Mouse (Mus musculus): ENCODE data around the gene Nsun7. TPM values are rescaled to one million over a fixed set of nuclear protein-coding genes. Genes with fewer than 3 reads are reported as not detected.

Gene Nsun7
- polyA plus RNA-seq, 1 experiment from 2014 or later = 3.0 TPM

- ATAC-seq (replicated peaks) = no peak
- no peaks in the 10 kb centered on the region for H3K27me3 ChIP-seq
- H3K4me3 ChIP-seq = no peak overlapping the region
- H3K9ac ChIP-seq (replicated peaks) = no peak overlapping the region
- no peaks in the 10 kb centered on the region for H3K9me3 ChIP-seq
- no peak overlapping the region for H3K27ac ChIP-seq (replicated peaks)
- H3K36me3 ChIP-seq = no peaks in the 10 kb centered on the region
- peaks cover 6% of the 10 kb centered on the region; the same call in 1 of the 2 replicates for H3K4me1 ChIP-seq
- H3K4me2 ChIP-seq (replicated peaks) = no peak overlapping the region
- 97% methylated on average over 4 of the region's 4 CpGs for WGBS
Observed at GRCm38 (mm10) chr5:66294952-66295351, 35.3 kb downstream of the Nsun7 start.

GRCm38 (mm10) chr5:66296116-66296515 lies 36.4 kb downstream of the Nsun7 start:
- Histone ChIP-seq H3K36me3 (0 out of 2 replicates have a peak, but pooled peaks cover 5% of the 10 kb centered on the region), H3K4me1 (peaks cover 6% of the 10 kb centered on the region; the same call in 1 of the 2 replicates), H3K27me3 (no peaks in the 10 kb centered on the region), H3K9me3 (no peaks in the 10 kb centered on the region), H3K9ac (replicated peaks) (no peak overlapping the region), H3K4me2 (replicated peaks) (no peak overlapping the region), H3K4me3 (no peak overlapping the region), H3K27ac (replicated peaks) (no peak overlapping the region)
- 98% methylated on average over 5 of the region's 5 CpGs for WGBS
- ATAC-seq (replicated peaks) = no peak

- no peaks in the 10 kb centered on the region for H3K27me3 ChIP-seq
- WGBS = 65% methylated on average over 6 of the region's 6 CpGs
- no peak overlapping the region for H3K4me3 ChIP-seq
- no peak overlapping the region for H3K9ac ChIP-seq (replicated peaks)
- no peak for ATAC-seq (replicated peaks)
- H3K27ac ChIP-seq (replicated peaks) = no peak overlapping the region
- H3K4me1 ChIP-seq = peaks cover 8% of the 10 kb centered on the region
- no peaks in the 10 kb centered on the region for H3K9me3 ChIP-seq
- H3K36me3 ChIP-seq = peaks cover 12% of the 10 kb centered on the region; the same call in 1 of the 2 replicates
- H3K4me2 ChIP-seq (replicated peaks) = no peak overlapping the region
Observed at GRCm38 (mm10) chr5:66298856-66299255, 39.2 kb downstream of the Nsun7 start.

- Histone ChIP-seq H3K4me2 (replicated peaks) (no peak overlapping the region), H3K4me1 (peaks cover 24% of the 10 kb centered on the region), H3K27ac (replicated peaks) (no peak overlapping the region), H3K27me3 (no peaks in the 10 kb centered on the region), H3K9me3 (no peaks in the 10 kb centered on the region), H3K9ac (replicated peaks) (no peak overlapping the region), H3K4me3 (no peak overlapping the region), H3K36me3 (peaks cover 12% of the 10 kb centered on the region; the same call in 1 of the 2 replicates)
- WGBS = 81% methylated on average over 13 of the region's 13 CpGs
- no peak for ATAC-seq (replicated peaks)
Observed at GRCm38 (mm10) chr5:66300576-66300975, 40.9 kb downstream of the Nsun7 start.

- H3K9me3 ChIP-seq = no peaks in the 10 kb centered on the region
- no peaks in the 10 kb centered on the region for H3K27me3 ChIP-seq
- H3K4me3 ChIP-seq = no peak overlapping the region
- no peak overlapping the region for H3K9ac ChIP-seq (replicated peaks)
- WGBS = 95% methylated on average over 21 of the region's 21 CpGs
- H3K36me3 ChIP-seq = peaks cover 12% of the 10 kb centered on the region; the same call in 1 of the 2 replicates
- ATAC-seq (replicated peaks) = no peak
- peaks cover 34% of the 10 kb centered on the region for H3K4me1 ChIP-seq
- H3K4me2 ChIP-seq (replicated peaks) = no peak overlapping the region
- no peak overlapping the region for H3K27ac ChIP-seq (replicated peaks)
Observed at GRCm38 (mm10) chr5:66302085-66302815, 42.6 kb downstream of the Nsun7 start.

GRCm38 (mm10) chr5:66302873-66303272 lies 43.2 kb downstream of the Nsun7 start:
- H3K4me3 ChIP-seq = no peak overlapping the region
- WGBS = 91% methylated on average over 2 of the region's 2 CpGs
- no peak overlapping the region for H3K27ac ChIP-seq (replicated peaks)
- H3K4me2 ChIP-seq (replicated peaks) = no peak overlapping the region
- H3K27me3 ChIP-seq = no peaks in the 10 kb centered on the region
- no peak for ATAC-seq (replicated peaks)
- no peaks in the 10 kb centered on the region for H3K9me3 ChIP-seq
- peaks cover 12% of the 10 kb centered on the region; the same call in 1 of the 2 replicates for H3K36me3 ChIP-seq
- peaks cover 34% of the 10 kb centered on the region for H3K4me1 ChIP-seq
- no peak overlapping the region for H3K9ac ChIP-seq (replicated peaks)

GRCm38 (mm10) chr5:66304300-66305067 lies 44.8 kb downstream of the Nsun7 start:
- Histone ChIP-seq H3K4me2 (replicated peaks) (no peak overlapping the region), H3K4me1 (peaks cover 28% of the 10 kb centered on the region), H3K36me3 (peaks cover 12% of the 10 kb centered on the region; the same call in 1 of the 2 replicates), H3K27me3 (no peaks in the 10 kb centered on the region), H3K9me3 (no peaks in the 10 kb centered on the region), H3K9ac (replicated peaks) (no peak overlapping the region), H3K4me3 (no peak overlapping the region), H3K27ac (replicated peaks) (peak overlapping the region; percentile 84)
- peak; percentile 70 for ATAC-seq (replicated peaks)
- 41% methylated on average over 11 of the region's 11 CpGs for WGBS

- peak overlapping the region; percentile 84 for H3K27ac ChIP-seq (replicated peaks)
- no peak overlapping the region for H3K4me3 ChIP-seq
- ATAC-seq (replicated peaks) = peak; percentile 63
- H3K27me3 ChIP-seq = no peaks in the 10 kb centered on the region
- WGBS = 51% methylated on average over 8 of the region's 8 CpGs
- H3K4me1 ChIP-seq = peaks cover 28% of the 10 kb centered on the region
- H3K36me3 ChIP-seq = peaks cover 14% of the 10 kb centered on the region; the same call in 1 of the 2 replicates
- H3K4me2 ChIP-seq (replicated peaks) = no peak overlapping the region
- H3K9me3 ChIP-seq = no peaks in the 10 kb centered on the region
- no peak overlapping the region for H3K9ac ChIP-seq (replicated peaks)
Observed at GRCm38 (mm10) chr5:66305511-66305910, 45.8 kb downstream of the Nsun7 start.

- no peak overlapping the region for H3K4me3 ChIP-seq
- ATAC-seq (replicated peaks) = no peak
- no peak overlapping the region for H3K27ac ChIP-seq (replicated peaks)
- no peaks in the 10 kb centered on the region for H3K9me3 ChIP-seq
- peaks cover 8% of the 10 kb centered on the region; the same call in 1 of the 2 replicates for H3K36me3 ChIP-seq
- peaks cover 12% of the 10 kb centered on the region for H3K4me1 ChIP-seq
- H3K9ac ChIP-seq (replicated peaks) = no peak overlapping the region
- no peak overlapping the region for H3K4me2 ChIP-seq (replicated peaks)
- WGBS = 73% methylated on average over 9 of the region's 9 CpGs
- no peaks in the 10 kb centered on the region for H3K27me3 ChIP-seq
Observed at GRCm38 (mm10) chr5:66310328-66310727, 50.6 kb downstream of the Nsun7 start.

GRCm38 (mm10) chr5:66310806-66311205 lies 51.1 kb downstream of the Nsun7 start:
- WGBS = 89% methylated on average over 11 of the region's 11 CpGs
- H3K4me1 ChIP-seq = peaks cover 10% of the 10 kb centered on the region
- H3K27me3 ChIP-seq = no peaks in the 10 kb centered on the region
- no peak for ATAC-seq (replicated peaks)
- no peak overlapping the region for H3K27ac ChIP-seq (replicated peaks)
- no peaks in the 10 kb centered on the region for H3K9me3 ChIP-seq
- H3K36me3 ChIP-seq = peaks cover 8% of the 10 kb centered on the region; the same call in 1 of the 2 replicates
- no peak overlapping the region for H3K4me3 ChIP-seq
- no peak overlapping the region for H3K9ac ChIP-seq (replicated peaks)
- H3K4me2 ChIP-seq (replicated peaks) = no peak overlapping the region

GRCm38 (mm10) chr5:66315791-66316190 lies 56.1 kb downstream of the Nsun7 start:
- Histone ChIP-seq H3K9ac (replicated peaks) (no peak overlapping the region), H3K27me3 (no peaks in the 10 kb centered on the region), H3K4me1 (peaks cover 17% of the 10 kb centered on the region), H3K4me2 (replicated peaks) (no peak overlapping the region), H3K36me3 (peaks cover 2% of the 10 kb centered on the region; the same call in 1 of the 2 replicates), H3K9me3 (no peaks in the 10 kb centered on the region), H3K4me3 (no peak overlapping the region), H3K27ac (replicated peaks) (peak overlapping the region; percentile 40)
- 0 out of 2 replicates have a peak, but pooled peaks have one; percentile 23 for ATAC-seq (replicated peaks)
- 79% methylated on average over 5 of the region's 5 CpGs for WGBS

GRCm38 (mm10) chr5:66319341-66319740 lies 59.6 kb downstream of the Nsun7 start:
- Histone ChIP-seq H3K4me2 (replicated peaks) (peak overlapping the region; percentile 20), H3K27me3 (no peaks in the 10 kb centered on the region), H3K4me3 (no peak overlapping the region), H3K4me1 (peaks cover 27% of the 10 kb centered on the region), H3K9ac (replicated peaks) (no peak overlapping the region), H3K36me3 (no peaks in the 10 kb centered on the region), H3K9me3 (no peaks in the 10 kb centered on the region), H3K27ac (replicated peaks) (peak overlapping the region; percentile 82)
- 0 out of 2 replicates have a peak, but pooled peaks have one; percentile 15 for ATAC-seq (replicated peaks)
- 70% methylated on average over 6 of the region's 6 CpGs for WGBS
